In the genomic region with DNA sequence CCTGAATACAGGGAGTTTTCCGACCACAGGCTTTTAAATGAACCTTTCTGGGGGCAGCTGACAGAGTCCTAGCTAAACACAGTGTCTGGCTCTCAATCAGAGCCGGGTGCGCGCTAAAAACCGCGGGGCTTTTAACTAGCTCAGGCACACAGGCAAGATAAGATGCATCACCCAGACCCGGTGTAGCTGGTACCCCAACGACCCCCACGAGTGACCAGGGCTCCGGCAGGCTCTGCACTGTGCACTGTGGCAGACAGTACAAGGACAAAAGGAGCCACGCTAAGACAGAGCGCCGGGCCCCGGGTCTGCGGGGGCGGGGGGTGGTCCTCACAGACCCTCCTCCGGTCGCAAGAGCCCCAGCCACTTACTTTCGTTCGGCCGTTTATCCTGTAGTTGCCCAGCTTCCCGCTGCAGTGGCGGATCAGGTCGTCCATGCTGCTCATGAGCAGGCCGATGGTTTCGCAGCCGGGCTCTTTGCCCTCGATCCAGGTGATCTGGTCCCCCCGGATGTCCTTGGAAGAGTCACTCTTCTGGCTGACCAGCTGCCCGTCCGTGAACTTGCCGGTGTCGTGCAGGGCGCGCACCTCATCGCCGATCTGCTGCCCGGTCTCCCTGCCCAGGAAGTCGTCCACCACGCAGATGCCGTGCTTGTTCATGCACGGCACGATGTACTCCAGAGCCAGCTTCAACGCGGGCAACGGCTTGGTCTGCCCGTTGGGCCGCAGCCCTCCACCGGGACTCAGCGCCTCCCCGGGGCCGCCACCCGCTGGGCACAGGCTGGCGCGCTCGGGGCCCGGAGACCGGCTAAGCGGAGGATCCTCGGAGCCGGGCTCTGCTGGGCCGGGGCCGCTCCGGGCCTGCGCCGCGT, we compare ENCODE assay signal across 8 mouse cellular contexts. TPM values are rescaled to one million over a fixed set of nuclear protein-coding genes. Genes with fewer than 3 reads are reported as not detected.
DNase-seq lines count a peak whose midpoint lies in the region; ATAC-seq and TF ChIP-seq lines count a peak whose summit lies in the region.

No protein-coding gene starts in this region.

- peaks cover 2% of the 10 kb centered on the region; the same call in 1 of the 2 replicates for H3K4me1 ChIP-seq in embryonic facial prominence, embryonic 11.5 days (ENCODE audit: control insufficient read depth, insufficient read depth, low read length)
- peaks cover 56% of the 10 kb centered on the region for H3K4me1 ChIP-seq in heart, embryonic 13.5 days
- H3K4me1 ChIP-seq in kidney, embryonic 16.5 days (ENCODE audit: insufficient read depth, low read length), result peaks cover 30% of the 10 kb centered on the region
- H3K4me1 ChIP-seq in lung, embryonic 14.5 days (ENCODE audit: insufficient read depth), result peaks cover 13% of the 10 kb centered on the region

- no peaks in the 10 kb centered on the region for H3K9me3 ChIP-seq in embryonic facial prominence, embryonic 11.5 days (replicated peaks; ENCODE audit: control insufficient read depth, low read length)
- no peaks in the 10 kb centered on the region for H3K9me3 ChIP-seq in heart, embryonic 13.5 days
- no peaks in the 10 kb centered on the region for H3K9me3 ChIP-seq in kidney, embryonic 16.5 days (ENCODE audit: low read length)
- no peaks in the 10 kb centered on the region for H3K9me3 ChIP-seq in lung, embryonic 14.5 days (ENCODE audit: low read depth, low read length)

- H3K4me3 ChIP-seq in embryonic facial prominence, embryonic 11.5 days (ENCODE audit: low read depth, low read length), result peak overlapping the region; percentile 90
- H3K4me3 ChIP-seq in heart, embryonic 13.5 days, result peak overlapping the region; percentile 84
- H3K4me3 ChIP-seq in kidney, embryonic 16.5 days (ENCODE audit: low read length), result peak overlapping the region; percentile 94
- peak overlapping the region; percentile 83 for H3K4me3 ChIP-seq in lung, embryonic 14.5 days (ENCODE audit: low read depth, low read length)

- H3K27me3 ChIP-seq in embryonic facial prominence, embryonic 11.5 days (ENCODE audit: control insufficient read depth, insufficient read depth, low read length), result no peaks in the 10 kb centered on the region
- H3K27me3 ChIP-seq in heart, embryonic 13.5 days (replicated peaks), result no peaks in the 10 kb centered on the region
- no peaks in the 10 kb centered on the region for H3K27me3 ChIP-seq in kidney, embryonic 16.5 days (ENCODE audit: insufficient read depth, low read length)
- no peaks in the 10 kb centered on the region for H3K27me3 ChIP-seq in lung, embryonic 14.5 days (ENCODE audit: insufficient read depth, low read length)

- ATAC-seq in embryonic facial prominence, embryonic 11.5 days (replicated peaks; ENCODE audit: insufficient number of reproducible peaks, low FRiP score, low TSS enrichment, low read depth), result peak; percentile 53
- peak; percentile 19; the same call in 1 of the 2 replicates for ATAC-seq in heart, embryonic 13.5 days (ENCODE audit: extremely low read depth, insufficient number of reproducible peaks, low FRiP score, low TSS enrichment)
- ATAC-seq in kidney, embryonic 16.5 days (ENCODE audit: low FRiP score, low TSS enrichment), result peak; percentile 37
- peak; percentile 43 for ATAC-seq in lung, embryonic 14.5 days (ENCODE audit: insufficient read depth)
- peak; percentile 14; the same call in 1 of the 2 replicates for ATAC-seq in neutrophil, adult 5-6 weeks (ENCODE audit: extremely low read depth, insufficient number of reproducible peaks, low FRiP score, poor library complexity, severe bottlenecking)

- peak overlapping the region; percentile 94 for H3K9ac ChIP-seq in embryonic facial prominence, embryonic 11.5 days (replicated peaks; ENCODE audit: low read length)
- peak overlapping the region; percentile 97 for H3K9ac ChIP-seq in heart, embryonic 13.5 days
- H3K9ac ChIP-seq in kidney, embryonic 16.5 days (replicated peaks; ENCODE audit: low read length), result peak overlapping the region; percentile 96
- H3K9ac ChIP-seq in lung, embryonic 14.5 days, result peak overlapping the region; percentile 94

- DNase-seq in B cell, adult 2 months, result peak; percentile 35 to 45
- peak; percentile 76 for DNase-seq in adrenal gland, adult 2 months
- peak; percentile 57 for DNase-seq in embryonic facial prominence, embryonic 11.5 days (ENCODE audit: low spot score)
- DNase-seq in lung, embryonic 14.5 days, result peak; percentile 59
- DNase-seq in thymus, postnatal 14 days, result peak; percentile 58

- whole genome bisulfite sequencing in embryonic facial prominence, embryonic 11.5 days, result 0% methylated on average over 63 of the region's 67 CpGs
- WGBS in heart, embryonic 13.5 days, result under 1% methylated on average over 67 of the region's 67 CpGs
- 0% methylated on average over 62 of the region's 67 CpGs for WGBS in kidney, embryonic 16.5 days
- WGBS in lung, embryonic 14.5 days, result under 1% methylated on average over 67 of the region's 67 CpGs

- no peaks in the 10 kb centered on the region for H3K36me3 ChIP-seq in embryonic facial prominence, embryonic 11.5 days (replicated peaks; ENCODE audit: control insufficient read depth, insufficient read depth, low read depth, low read length)
- 0 out of 2 replicates have a peak, but pooled peaks cover 10% of the 10 kb centered on the region for H3K36me3 ChIP-seq in heart, embryonic 13.5 days
- no peaks in the 10 kb centered on the region for H3K36me3 ChIP-seq in kidney, embryonic 16.5 days (ENCODE audit: insufficient read depth, low read length)
- H3K36me3 ChIP-seq in lung, embryonic 14.5 days (ENCODE audit: insufficient read depth), result 0 out of 2 replicates have a peak, but pooled peaks cover 4% of the 10 kb centered on the region

- no peak for TF ChIP-seq CTCF in lung, embryonic 14.5 days (IDR thresholded peaks at IDR 0.05; ENCODE audit: low read depth)

- peak overlapping the region; percentile 89 for H3K27ac ChIP-seq in embryonic facial prominence, embryonic 11.5 days (replicated peaks; ENCODE audit: low read depth, low read length)
- peak overlapping the region; percentile 98 for H3K27ac ChIP-seq in heart, embryonic 13.5 days (replicated peaks)
- peak overlapping the region; percentile 98 for H3K27ac ChIP-seq in kidney, embryonic 16.5 days (ENCODE audit: low read length)
- H3K27ac ChIP-seq in lung, embryonic 14.5 days (ENCODE audit: low read depth), result peak overlapping the region; percentile 98

- peak overlapping the region; percentile 78 for H3K4me2 ChIP-seq in embryonic facial prominence, embryonic 11.5 days (ENCODE audit: low read depth, low read length)
- peak overlapping the region; percentile 92 for H3K4me2 ChIP-seq in heart, embryonic 13.5 days
- H3K4me2 ChIP-seq in kidney, embryonic 16.5 days (replicated peaks; ENCODE audit: low read depth, low read length), result peak overlapping the region; percentile 71
- H3K4me2 ChIP-seq in lung, embryonic 14.5 days, result peak overlapping the region; percentile 92

RNA-seq across cellular contexts. Expression of a gene that starts 1.0 kb away (rescaled TPM):
- 10 to 100 TPM; 56.1 to 68.0 TPM for total RNA-seq in adrenal gland, adult 2 months (2021)
- 25.3 and 32.7 TPM in 2 replicates for polyA plus RNA-seq in adrenal gland, adult 2 months (2012; rRNA removed)
- polyA plus RNA-seq in embryonic facial prominence, embryonic 11.5 days (2014; fragmentation: Nextera tagmentation; extraction: Ambion mirVana), result 17.3 and 17.8 TPM in 2 replicates
- 13.5 and 15.0 TPM in 2 replicates for polyA plus RNA-seq in heart, embryonic 13.5 days (2015; fragmentation: Nextera tagmentation; extraction: Ambion mirVana)
- polyA plus RNA-seq in kidney, embryonic 16.5 days (2015; fragmentation: Nextera tagmentation; extraction: Ambion mirVana), result 9.0 and 10.3 TPM in 2 replicates
- polyA plus RNA-seq in lung, embryonic 14.5 days (2014; fragmentation: Nextera tagmentation; extraction: Ambion mirVana), result 14.4 and 16.2 TPM in 2 replicates
- total RNA-seq in neutrophil, adult 5-6 weeks (2017), result 14.2 and 15.9 TPM in 2 replicates

RNA-seq across cellular contexts. Expression of a gene that starts 50.4 kb away (rescaled TPM):
- total RNA-seq in adrenal gland, adult 2 months (2021), result 10 to 100 TPM; 19.4 to 19.9 TPM
- 7.7 and 9.7 TPM in 2 replicates for polyA plus RNA-seq in adrenal gland, adult 2 months (2012; rRNA removed)
- polyA plus RNA-seq in embryonic facial prominence, embryonic 11.5 days (2014; fragmentation: Nextera tagmentation; extraction: Ambion mirVana), result 9.4 and 9.8 TPM in 2 replicates
- polyA plus RNA-seq in heart, embryonic 13.5 days (2015; fragmentation: Nextera tagmentation; extraction: Ambion mirVana), result 6.8 and 7.1 TPM in 2 replicates
- 9.1 and 9.8 TPM in 2 replicates for polyA plus RNA-seq in kidney, embryonic 16.5 days (2015; fragmentation: Nextera tagmentation; extraction: Ambion mirVana)
- 9.5 and 10.1 TPM in 2 replicates for polyA plus RNA-seq in lung, embryonic 14.5 days (2014; fragmentation: Nextera tagmentation; extraction: Ambion mirVana)
- total RNA-seq in neutrophil, adult 5-6 weeks (2017), result 26.2 and 31.1 TPM in 2 replicates

RNA-seq across cellular contexts. Expression of a gene that starts 50.6 kb away (rescaled TPM):
- total RNA-seq in adrenal gland, adult 2 months (2021), result 10 to 100 TPM; 19.9 to 24.2 TPM
- polyA plus RNA-seq in adrenal gland, adult 2 months (2012; rRNA removed), result 9.1 and 10.6 TPM in 2 replicates
- 5.7 and 6.8 TPM in 2 replicates for polyA plus RNA-seq in embryonic facial prominence, embryonic 11.5 days (2014; fragmentation: Nextera tagmentation; extraction: Ambion mirVana)
- polyA plus RNA-seq in heart, embryonic 13.5 days (2015; fragmentation: Nextera tagmentation; extraction: Ambion mirVana), result 5.9 and 6.2 TPM in 2 replicates
- 7.8 and 8.1 TPM in 2 replicates for polyA plus RNA-seq in kidney, embryonic 16.5 days (2015; fragmentation: Nextera tagmentation; extraction: Ambion mirVana)
- polyA plus RNA-seq in lung, embryonic 14.5 days (2014; fragmentation: Nextera tagmentation; extraction: Ambion mirVana), result 8.9 and 9.8 TPM in 2 replicates
- total RNA-seq in neutrophil, adult 5-6 weeks (2017), result 17.8 and 21.8 TPM in 2 replicates

Comparison
In these comparisons a context has a peak if more than half of its experiments do, and no peak if none do; other contexts are left out.
1. Peak in every context shown above with its lines: DNase-seq, ATAC-seq, H3K4me3 ChIP-seq and H3K27ac ChIP-seq.